Mouse (Mus musculus) small intestine, adult 2 months (tissue): Measurements from ENCODE around the gene Dnali1.

Source experiments
- CTCF ChIP-seq: fragments of 200-500 bp; IDR thresholded peaks from 2 replicates; pipeline ENCODE4 v1.5.1; 2012; ENCODE audit warnings: low read depth, mild to moderate bottlenecking, control low read depth, inconsistent platforms, low read length, moderate library complexity, mixed read lengths; ENCODE audit not compliant: insufficient replicate concordance, insufficient read length; ENCODE audit errors: extremely low read depth
- POLR2A ChIP-seq: fragments of 200-500 bp; IDR thresholded peaks from 2 replicates; pipeline ENCODE4 v1.6.1; 2012; ENCODE audit warnings: low read depth, mild to moderate bottlenecking, control low read depth, inconsistent platforms, low read length, moderate library complexity

- no peak for TF ChIP-seq POLR2A
- no peak for TF ChIP-seq CTCF
Measured at GRCm38 (mm10) chr4:125097412-125097811, 31.9 kb upstream of the Dnali1 start.
